Comparison of ENCODE assay signal across 18 mouse cellular contexts in genomic region chr10:120820781-120821300, GRCm38 (mm10).
DNase-seq lines count a peak whose midpoint lies in the region; ATAC-seq lines count a peak whose summit lies in the region.
"Had no signal": no experiment of that assay in that cellular context is flagged by ENCODE, and none has a peak within 500 bp of the region (broad histone marks: within the 10 kb centered on the region; RNA-seq: fewer than 3 reads in every experiment).

No protein-coding gene starts in this region.

- peak; percentile 72 for DNase-seq in midbrain, embryonic 11.5 days (ENCODE audit: low spot score, missing footprints)
- no peak for DNase-seq in midbrain, embryonic 10.5 days (ENCODE audit: low spot score)
- DNase-seq in left cerebral cortex, postnatal 4 days, result no peak
- DNase-seq in hindbrain, embryonic 11.5 days (ENCODE audit: low spot score), result no peak
- DNase-seq: adrenal gland, postnatal 36 days; cerebellum, adult 9-11 months; gastrocnemius, adult 2 months; heart, postnatal 4 days; lung, adult 2 months; lung, postnatal 36 days had no signal

- H3K36me3 ChIP-seq in midbrain, embryonic 11.5 days (ENCODE audit: control insufficient read depth, insufficient read depth, low read length), result no peaks in the 10 kb centered on the region
- H3K36me3 ChIP-seq in midbrain, embryonic 10.5 days, result no peaks in the 10 kb centered on the region
- no peaks in the 10 kb centered on the region for H3K36me3 ChIP-seq in embryonic facial prominence, embryonic 13.5 days
- no peaks in the 10 kb centered on the region for H3K36me3 ChIP-seq in forebrain, embryonic 15.5 days
- no peaks in the 10 kb centered on the region for H3K36me3 ChIP-seq in limb, embryonic 15.5 days
- H3K36me3 ChIP-seq in kidney, embryonic 14.5 days (ENCODE audit: control insufficient read depth, insufficient read depth, low read length), result no peaks in the 10 kb centered on the region
- H3K36me3 ChIP-seq in hindbrain, embryonic 11.5 days (ENCODE audit: control insufficient read depth, insufficient read depth, low read length), result no peaks in the 10 kb centered on the region

- no peaks in the 10 kb centered on the region for H3K27me3 ChIP-seq in midbrain, embryonic 11.5 days (ENCODE audit: control insufficient read depth, insufficient read depth, low read length)
- H3K27me3 ChIP-seq in midbrain, embryonic 10.5 days (ENCODE audit: low read depth, poor library complexity, severe bottlenecking), result peaks cover 5% of the 10 kb centered on the region; the same call in 1 of the 2 replicates
- no peaks in the 10 kb centered on the region for H3K27me3 ChIP-seq in embryonic facial prominence, embryonic 13.5 days
- no peaks in the 10 kb centered on the region for H3K27me3 ChIP-seq in forebrain, embryonic 15.5 days
- H3K27me3 ChIP-seq in limb, embryonic 15.5 days, result no peaks in the 10 kb centered on the region
- H3K27me3 ChIP-seq in kidney, embryonic 14.5 days (ENCODE audit: control insufficient read depth, insufficient read depth, low read length), result no peaks in the 10 kb centered on the region
- no peaks in the 10 kb centered on the region for H3K27me3 ChIP-seq in hindbrain, embryonic 11.5 days (ENCODE audit: control insufficient read depth, insufficient read depth, low read length)
- H3K27me3 ChIP-seq: heart, embryonic 13.5 days; Patski had no signal

- no peak overlapping the region for H3K4me2 ChIP-seq in midbrain, embryonic 11.5 days
- H3K4me2 ChIP-seq in embryonic facial prominence, embryonic 13.5 days, result peak overlapping the region; percentile 43
- peak overlapping the region; percentile 27 for H3K4me2 ChIP-seq in forebrain, embryonic 15.5 days (replicated peaks)
- H3K4me2 ChIP-seq in limb, embryonic 15.5 days, result no peak overlapping the region
- no peak overlapping the region for H3K4me2 ChIP-seq in kidney, embryonic 14.5 days (replicated peaks; ENCODE audit: low read depth, low read length)
- H3K4me2 ChIP-seq in hindbrain, embryonic 11.5 days (replicated peaks; ENCODE audit: low read depth, low read length), result no peak overlapping the region

- H3K27ac ChIP-seq in midbrain, embryonic 11.5 days (ENCODE audit: low read depth, low read length), result no peak overlapping the region
- H3K27ac ChIP-seq in midbrain, embryonic 10.5 days (replicated peaks), result no peak overlapping the region
- peak overlapping the region; percentile 51; the same call in 1 of the 2 replicates for H3K27ac ChIP-seq in embryonic facial prominence, embryonic 13.5 days
- no peak overlapping the region for H3K27ac ChIP-seq in forebrain, embryonic 15.5 days (replicated peaks)
- H3K27ac ChIP-seq in limb, embryonic 15.5 days, result 0 out of 2 replicates have a peak overlapping the region, but pooled peaks have one; percentile 33
- H3K27ac ChIP-seq in kidney, embryonic 14.5 days (ENCODE audit: low read depth, low read length), result no peak overlapping the region
- H3K27ac ChIP-seq in hindbrain, embryonic 11.5 days (ENCODE audit: low read depth, low read length), result no peak overlapping the region
- H3K27ac ChIP-seq: gastrocnemius, adult 2 months; heart, embryonic 13.5 days had no signal

- H3K9me3 ChIP-seq in midbrain, embryonic 11.5 days (ENCODE audit: control insufficient read depth, low read length), result no peaks in the 10 kb centered on the region
- no peaks in the 10 kb centered on the region for H3K9me3 ChIP-seq in midbrain, embryonic 10.5 days (replicated peaks)
- no peaks in the 10 kb centered on the region for H3K9me3 ChIP-seq in embryonic facial prominence, embryonic 13.5 days
- no peaks in the 10 kb centered on the region for H3K9me3 ChIP-seq in forebrain, embryonic 15.5 days
- H3K9me3 ChIP-seq in limb, embryonic 15.5 days, result no peaks in the 10 kb centered on the region
- H3K9me3 ChIP-seq in kidney, embryonic 14.5 days (ENCODE audit: control insufficient read depth, low read length), result no peaks in the 10 kb centered on the region
- no peaks in the 10 kb centered on the region for H3K9me3 ChIP-seq in hindbrain, embryonic 11.5 days (ENCODE audit: control insufficient read depth, low read length)
- H3K9me3 ChIP-seq: heart, embryonic 13.5 days had no signal

- intact Hi-C loops in left cerebral cortex, postnatal 4 days (cut with DNase I), result no loop called here

- H3K9ac ChIP-seq in midbrain, embryonic 11.5 days (ENCODE audit: low read length), result no peak overlapping the region
- H3K9ac ChIP-seq in embryonic facial prominence, embryonic 13.5 days, result 0 out of 2 replicates have a peak overlapping the region, but pooled peaks have one; percentile 16
- no peak overlapping the region for H3K9ac ChIP-seq in forebrain, embryonic 15.5 days (replicated peaks)
- H3K9ac ChIP-seq in limb, embryonic 15.5 days, result no peak overlapping the region
- no peak overlapping the region for H3K9ac ChIP-seq in kidney, embryonic 14.5 days (ENCODE audit: low read depth, low read length)
- H3K9ac ChIP-seq in hindbrain, embryonic 11.5 days (ENCODE audit: low read depth, low read length), result no peak overlapping the region
- H3K9ac ChIP-seq: heart, embryonic 13.5 days had no signal

- no peak overlapping the region for H3K4me3 ChIP-seq in midbrain, embryonic 11.5 days (ENCODE audit: low read depth, low read length)
- no peak overlapping the region for H3K4me3 ChIP-seq in midbrain, embryonic 10.5 days
- no peak overlapping the region for H3K4me3 ChIP-seq in embryonic facial prominence, embryonic 13.5 days
- H3K4me3 ChIP-seq in forebrain, embryonic 15.5 days, result no peak overlapping the region
- H3K4me3 ChIP-seq in limb, embryonic 15.5 days, result no peak overlapping the region
- H3K4me3 ChIP-seq in kidney, embryonic 14.5 days (ENCODE audit: low read length), result no peak overlapping the region
- no peak overlapping the region for H3K4me3 ChIP-seq in hindbrain, embryonic 11.5 days (ENCODE audit: low read depth, low read length)
- H3K4me3 ChIP-seq: gastrocnemius, adult 2 months; heart, embryonic 13.5 days had no signal

- no peak for ATAC-seq in midbrain, embryonic 11.5 days (ENCODE audit: low FRiP score)
- ATAC-seq in embryonic facial prominence, embryonic 13.5 days (ENCODE audit: insufficient number of reproducible peaks, insufficient read depth, low FRiP score, low TSS enrichment, low read depth), result no peak
- no peak for ATAC-seq in forebrain, embryonic 15.5 days (replicated peaks)
- no peak for ATAC-seq in limb, embryonic 15.5 days (ENCODE audit: insufficient number of reproducible peaks, low FRiP score, low TSS enrichment, low read depth)
- ATAC-seq in kidney, embryonic 14.5 days (ENCODE audit: low FRiP score, low TSS enrichment), result no peak
- ATAC-seq in hindbrain, embryonic 11.5 days (ENCODE audit: low FRiP score), result no peak
- ATAC-seq: activated CD4-positive, CD25-positive, alpha-beta regulatory T cell, adult 4 months; inflammation-experienced regulatory T-cells, adult 6 months; Patski had no signal

- H3K4me1 ChIP-seq in midbrain, embryonic 11.5 days (ENCODE audit: control insufficient read depth, insufficient read depth, low read length), result peaks cover 7% of the 10 kb centered on the region
- peaks cover 32% of the 10 kb centered on the region for H3K4me1 ChIP-seq in midbrain, embryonic 10.5 days
- H3K4me1 ChIP-seq in embryonic facial prominence, embryonic 13.5 days, result peaks cover 24% of the 10 kb centered on the region
- H3K4me1 ChIP-seq in forebrain, embryonic 15.5 days, result peaks cover 19% of the 10 kb centered on the region
- peaks cover 15% of the 10 kb centered on the region for H3K4me1 ChIP-seq in limb, embryonic 15.5 days
- peaks cover 9% of the 10 kb centered on the region for H3K4me1 ChIP-seq in kidney, embryonic 14.5 days (ENCODE audit: control insufficient read depth, insufficient read depth, low read length)
- H3K4me1 ChIP-seq in hindbrain, embryonic 11.5 days (replicated peaks; ENCODE audit: control insufficient read depth, insufficient read depth, low read length), result no peaks in the 10 kb centered on the region

- WGBS in midbrain, embryonic 11.5 days, result 33% methylated on average over 12 of the region's 12 CpGs
- WGBS in midbrain, embryonic 10.5 days, result 38% methylated on average over 12 of the region's 12 CpGs
- 15% methylated on average over 12 of the region's 12 CpGs for WGBS in embryonic facial prominence, embryonic 13.5 days
- 3% methylated on average over 12 of the region's 12 CpGs for WGBS in forebrain, embryonic 15.5 days
- 25% methylated on average over 12 of the region's 12 CpGs for WGBS in limb, embryonic 15.5 days
- WGBS in kidney, embryonic 14.5 days, result 60% methylated on average over 12 of the region's 12 CpGs
- WGBS in hindbrain, embryonic 11.5 days, result 57% methylated on average over 12 of the region's 12 CpGs

Comparison
In these comparisons a context has a peak if more than half of its experiments do, and no peak if none do; other contexts are left out.
1. H3K27ac ChIP-seq: peak in embryonic facial prominence, embryonic 13.5 days (single experiment) and limb, embryonic 15.5 days (single experiment); none in midbrain, embryonic 11.5 days (single experiment), midbrain, embryonic 10.5 days (single experiment), forebrain, embryonic 15.5 days (single experiment), kidney, embryonic 14.5 days (single experiment) and hindbrain, embryonic 11.5 days (single experiment).
2. H3K4me2 ChIP-seq: peak in embryonic facial prominence, embryonic 13.5 days (single experiment) and forebrain, embryonic 15.5 days (single experiment); none in midbrain, embryonic 11.5 days (single experiment), limb, embryonic 15.5 days (single experiment), kidney, embryonic 14.5 days (single experiment) and hindbrain, embryonic 11.5 days (single experiment).